Mouse (Mus musculus) CD4-positive helper T cell, adult 2 months (primary cell): ENCODE results near the gene Gm10959.

Source experiments
- DNase-seq: peaks from one replicate; pipeline ENCODE4 v3.0.0-alpha.2; 2012; ENCODE audit warnings: low read depth, missing footprints, low spot score

Gm10959 gene

GRCm38 (mm10) chr3:122894772-122895171 lies 24.4 kb downstream of the Gm10959 start, which contains the start of gene Fabp2:
Gene Fabp2, plus strand, starts transcription at chr3:122895072.
- no peak for DNase-seq

GRCm38 (mm10) chr3:122888371-122888819 lies 30.8 kb downstream of the Gm10959 start:
- no peak for DNase-seq

- no peak for DNase-seq
Measured at GRCm38 (mm10) chr3:122887505-122888301, 31.5 kb downstream of the Gm10959 start.

DNA sequence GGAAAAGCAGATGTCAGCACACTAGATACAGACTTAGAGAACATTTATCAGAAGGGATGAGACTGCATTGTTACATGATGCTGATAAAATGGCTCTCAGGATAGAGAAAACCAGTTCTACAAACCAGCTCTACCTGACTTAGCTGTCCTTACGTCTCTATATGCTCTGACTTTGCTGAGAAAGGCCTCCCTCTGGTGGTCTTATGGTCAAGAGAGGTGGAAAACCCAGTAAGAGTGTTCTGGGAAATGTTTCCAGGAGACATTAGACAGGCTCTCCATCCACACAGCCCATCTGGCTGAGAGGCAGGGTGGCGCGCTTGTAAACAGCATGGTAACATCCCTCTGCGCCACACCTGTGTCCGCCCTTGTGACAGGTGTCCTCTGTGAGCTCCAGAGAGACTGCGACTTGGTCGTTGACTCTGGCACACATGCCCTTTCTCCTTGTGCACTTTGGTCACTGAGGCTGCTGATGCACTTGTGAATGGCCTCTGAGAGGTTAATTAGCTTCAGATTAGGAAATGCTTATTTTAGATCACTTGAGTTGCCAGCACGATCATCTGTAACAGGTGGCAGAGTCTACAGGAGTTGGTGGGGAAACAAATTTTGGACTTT lies 40.4 kb downstream of the Gm10959 start:
- no peak for DNase-seq

DNA sequence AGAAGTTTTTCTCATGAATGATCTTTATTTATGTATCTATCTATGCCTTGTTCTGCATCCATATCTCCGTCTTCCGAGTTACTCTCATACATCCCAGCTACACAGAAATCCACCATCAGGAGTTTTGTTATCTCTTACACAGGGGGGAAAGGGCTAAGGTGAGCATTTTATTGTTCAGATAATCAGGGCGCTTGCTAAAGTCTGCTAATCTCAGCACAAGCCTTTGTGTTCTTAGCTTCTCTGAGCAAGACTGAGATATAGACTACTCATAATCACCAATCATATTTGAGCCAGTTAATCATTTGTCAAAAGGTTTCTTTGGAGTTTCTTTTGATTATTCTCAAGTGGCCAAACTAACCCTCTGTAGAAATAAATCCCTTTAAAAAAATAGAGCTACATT lies 41.6 kb downstream of the Gm10959 start:
- no peak for DNase-seq

GRCm38 (mm10) chr3:122876870-122877269 lies 42.3 kb downstream of the Gm10959 start:
- no peak for DNase-seq

GRCm38 (mm10) chr3:122871596-122871995 lies 47.6 kb downstream of the Gm10959 start:
- DNase-seq: no peak

- no peak for DNase-seq
Measured at GRCm38 (mm10) chr3:122868270-122868669, 50.9 kb downstream of the Gm10959 start.

GRCm38 (mm10) chr3:122865092-122865491 lies 54.1 kb downstream of the Gm10959 start:
- no peak for DNase-seq
